Mouse (Mus musculus) kidney, postnatal 4 days (tissue): ENCODE data around the gene Pcyox1.
"Not testable (repeated sequence)": the region's sequence is repeated elsewhere in the genome, so short reads cannot be mapped to it uniquely, and the experiment has no call there.

ENCODE experiments used
- DNase-seq, 2 experiments: peaks; one replicate each; pipeline ENCODE4 v3.0.0; 2021; ENCODE audit warnings: mixed read lengths in 2 of 2

Gene Pcyox1

DNA sequence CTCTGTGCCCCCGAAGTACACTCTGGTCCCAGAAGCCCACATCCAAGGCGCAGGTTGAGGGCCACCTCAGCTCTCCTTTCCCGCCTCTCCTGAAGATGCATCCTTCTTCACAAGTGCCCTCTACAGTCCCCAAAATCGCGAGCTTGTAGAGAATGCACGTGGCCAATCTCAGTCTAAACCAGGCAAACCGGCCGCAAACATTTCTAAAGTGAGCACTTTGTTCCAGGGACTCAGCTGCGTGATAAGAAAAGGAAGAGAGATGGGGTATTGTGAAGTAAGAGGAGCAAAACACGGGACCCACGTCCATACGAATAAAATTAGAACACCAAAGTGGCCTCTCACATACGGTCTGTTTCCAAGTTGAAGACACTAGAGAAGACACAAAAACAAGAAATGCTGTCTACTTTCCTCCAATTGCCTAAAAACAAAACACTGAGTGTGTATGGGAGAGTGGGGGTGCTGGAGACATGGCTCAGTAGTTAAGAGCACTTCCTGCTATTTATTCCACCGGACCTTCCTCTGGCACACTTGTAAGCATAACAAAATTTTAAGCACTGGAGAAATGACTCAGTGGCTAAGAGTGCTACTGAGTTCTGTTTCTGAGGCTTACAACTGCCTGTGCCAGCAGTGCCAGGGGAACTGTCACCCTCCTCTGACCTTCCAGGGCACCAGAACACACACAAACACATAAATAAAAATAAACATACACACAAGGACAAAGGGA is 465 bp upstream of the Pcyox1 start:
- no peak for DNase-seq

DNA sequence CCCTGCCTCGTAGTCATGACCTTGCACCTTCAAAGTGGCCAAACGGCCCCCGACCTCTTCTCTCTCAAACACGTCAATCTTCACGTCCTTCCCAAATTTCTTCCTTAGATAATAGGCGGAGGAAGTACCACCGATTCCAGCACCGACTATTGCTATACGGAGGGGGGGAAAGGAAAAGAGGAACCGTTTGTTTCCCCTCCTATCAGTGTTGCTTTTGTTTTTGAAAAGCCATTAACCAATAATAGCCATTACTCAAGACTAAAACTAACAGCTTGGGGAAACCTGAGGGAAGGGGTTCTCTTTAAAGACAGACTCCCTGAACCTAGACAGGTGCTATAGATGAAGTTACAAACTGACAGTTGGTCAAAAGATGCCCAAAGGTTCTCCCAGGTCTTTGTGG is 985 bp downstream of the Pcyox1 start:
- no peak for DNase-seq

DNA sequence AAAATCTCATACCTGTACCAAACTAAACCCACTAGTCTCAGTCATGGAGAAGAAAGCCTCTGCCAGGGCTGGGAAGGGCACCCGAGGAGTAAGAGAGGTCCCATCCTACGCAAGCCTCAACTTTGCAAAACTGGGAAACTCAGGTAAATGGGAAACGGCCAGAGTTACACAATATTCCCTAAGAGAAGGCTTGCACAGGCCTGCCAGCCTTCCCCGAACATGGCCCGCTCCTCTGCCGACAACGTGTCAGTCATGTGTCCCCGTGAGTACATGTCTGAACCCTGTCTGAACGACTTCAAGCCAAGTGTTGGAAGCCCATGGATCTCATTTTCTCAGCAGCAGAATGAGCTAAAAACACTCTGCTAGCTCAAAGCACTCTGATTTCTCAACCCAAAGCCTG is 1.9 kb downstream of the Pcyox1 start:
- no peak for DNase-seq

DNA sequence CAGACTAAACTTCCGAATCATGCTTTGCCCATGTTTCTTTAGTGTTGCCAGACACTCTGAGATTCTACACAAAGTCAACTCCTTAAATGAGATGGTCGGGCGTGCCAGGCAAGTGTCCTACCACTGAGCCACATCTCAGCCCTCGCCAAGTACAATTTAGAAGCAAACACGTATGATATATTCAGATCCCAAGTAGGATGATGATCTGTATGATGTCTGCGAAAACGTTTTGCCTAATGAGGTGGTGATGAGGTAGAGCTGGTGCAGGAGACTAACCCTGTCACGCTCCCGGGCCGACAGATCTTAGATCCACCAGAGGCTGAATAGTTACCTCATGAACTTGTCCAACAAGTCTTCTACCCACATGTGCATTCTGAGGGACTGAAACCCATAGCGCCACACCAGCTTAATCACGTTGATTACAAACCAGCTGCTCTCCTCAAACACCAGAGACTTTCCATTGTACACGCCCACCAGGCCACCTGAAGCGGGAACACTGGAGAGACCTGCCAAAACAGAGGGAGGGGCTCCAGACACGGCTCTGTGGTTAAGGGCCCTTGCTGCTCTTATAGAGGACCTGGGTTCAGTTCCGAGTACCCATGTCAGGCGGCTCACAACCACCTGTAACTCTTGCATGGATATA is 2.8 kb downstream of the Pcyox1 start:
- no peak for DNase-seq

DNA sequence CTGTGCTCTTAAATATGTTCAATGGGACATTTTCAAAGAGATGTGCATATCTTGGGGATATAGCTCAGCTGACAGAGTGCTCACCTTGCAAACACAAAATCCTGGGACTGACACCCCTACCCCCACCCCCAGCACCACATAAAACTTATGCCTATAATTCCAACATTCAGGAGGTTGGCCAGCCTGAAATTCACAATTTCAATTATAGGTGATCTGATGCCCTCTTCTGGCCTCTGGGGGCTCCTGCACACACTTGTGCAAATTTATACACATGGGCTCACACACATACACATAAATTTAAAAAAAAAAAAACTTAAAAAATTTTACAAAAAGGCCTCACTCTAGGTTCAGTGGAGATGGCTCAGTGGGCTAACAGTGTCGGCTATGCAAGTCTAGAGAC is 3.8 kb downstream of the Pcyox1 start:
- peak in 1 of 2 experiments; percentile 24 for DNase-seq

DNA sequence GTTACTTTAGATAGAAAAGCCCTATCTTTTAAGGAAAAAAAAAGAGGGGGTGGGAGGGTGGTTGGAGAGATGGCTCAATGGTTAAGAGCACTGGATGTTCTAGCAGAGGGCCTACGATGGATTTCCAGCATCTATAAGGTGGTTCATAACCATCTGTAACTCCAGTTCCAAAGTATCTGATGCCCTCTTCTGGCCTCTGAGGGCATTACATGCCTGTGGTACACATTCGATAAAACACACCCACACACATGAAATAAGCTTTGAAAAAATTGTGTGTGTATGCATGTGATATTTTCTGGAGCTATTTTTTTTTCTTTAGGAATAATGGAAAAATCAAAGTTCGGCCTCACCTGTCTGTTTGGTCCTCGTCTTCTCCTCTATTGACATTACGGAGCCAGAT is 5.6 kb downstream of the Pcyox1 start:
- no peak for DNase-seq

DNA sequence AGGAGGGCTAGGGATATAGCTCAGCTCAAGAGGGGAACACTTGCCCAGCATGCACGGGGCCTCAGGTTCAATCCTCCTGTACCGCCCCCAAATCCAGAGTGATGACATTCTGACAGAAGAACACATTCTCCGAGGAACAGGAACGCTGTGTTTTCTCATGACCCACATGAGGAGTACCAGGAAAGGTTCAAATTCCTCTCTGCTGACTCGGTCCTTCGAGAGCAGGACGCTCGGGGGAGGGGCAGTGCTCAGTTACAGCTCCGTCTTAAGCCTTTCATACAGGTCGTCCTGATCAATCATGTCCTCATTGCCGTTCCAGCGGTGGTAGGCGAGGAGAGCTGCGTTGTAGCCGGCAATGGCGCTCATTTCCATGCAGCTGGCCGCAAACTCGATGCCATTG is 8.5 kb downstream of the Pcyox1 start:
- DNase-seq, result peak in 1 of 2 experiments; percentile 52

DNA sequence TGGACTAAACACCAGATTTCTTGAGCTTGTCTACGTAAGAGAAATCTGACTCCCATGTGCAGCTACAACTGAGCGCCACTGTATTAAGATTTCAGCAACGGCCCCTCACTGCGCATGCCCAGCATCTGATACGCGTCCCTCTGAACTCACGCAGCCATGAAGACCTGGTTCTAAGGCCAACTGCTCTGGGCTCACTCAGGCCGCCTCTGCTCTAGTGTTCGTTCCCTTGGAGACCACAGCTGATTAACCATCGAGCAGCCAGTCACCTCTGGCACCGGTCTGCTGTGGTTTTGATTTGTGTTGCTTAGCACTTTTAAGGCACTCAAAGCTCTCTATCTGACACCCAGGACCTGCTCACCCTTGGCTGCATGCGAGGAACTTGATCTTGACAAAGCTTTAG is 9.6 kb downstream of the Pcyox1 start:
- peak; percentile 74 to 83 for DNase-seq

DNA sequence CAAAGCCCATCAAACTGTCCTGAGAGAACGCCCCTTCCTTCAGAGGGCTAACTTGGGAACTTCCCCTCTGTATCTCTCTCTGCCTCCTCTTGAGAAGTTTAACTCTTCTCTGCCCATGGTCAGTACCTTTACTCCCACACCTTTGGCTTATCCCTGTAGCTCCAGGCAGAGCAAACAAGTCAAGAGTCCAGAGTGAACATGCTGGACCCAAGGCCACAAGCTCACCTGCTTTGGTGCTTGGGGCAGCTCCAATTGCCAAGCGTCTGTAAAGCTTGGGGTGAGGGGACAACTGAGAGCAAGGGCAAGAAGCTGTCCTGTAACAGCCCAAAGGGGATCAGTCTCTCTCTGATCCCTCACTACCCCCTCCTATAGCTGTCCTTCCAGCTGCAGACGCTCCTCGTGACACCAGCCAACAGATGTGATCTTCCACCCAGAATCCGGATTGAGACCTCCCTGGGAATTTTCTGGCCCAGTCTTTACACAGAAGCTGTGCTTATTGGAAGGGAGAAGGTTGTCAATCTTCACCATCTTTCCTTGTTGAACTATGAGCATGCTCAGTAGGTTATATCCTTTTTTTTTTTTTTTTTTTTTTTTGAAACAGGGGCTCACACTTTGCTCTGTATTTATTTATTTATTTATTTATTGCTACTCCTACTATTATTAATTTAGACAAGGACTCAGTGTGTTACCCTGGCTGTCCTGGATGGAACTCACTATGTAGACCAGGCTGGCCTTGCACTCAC is 11.4 kb downstream of the Pcyox1 start:
- no peak for DNase-seq

DNA sequence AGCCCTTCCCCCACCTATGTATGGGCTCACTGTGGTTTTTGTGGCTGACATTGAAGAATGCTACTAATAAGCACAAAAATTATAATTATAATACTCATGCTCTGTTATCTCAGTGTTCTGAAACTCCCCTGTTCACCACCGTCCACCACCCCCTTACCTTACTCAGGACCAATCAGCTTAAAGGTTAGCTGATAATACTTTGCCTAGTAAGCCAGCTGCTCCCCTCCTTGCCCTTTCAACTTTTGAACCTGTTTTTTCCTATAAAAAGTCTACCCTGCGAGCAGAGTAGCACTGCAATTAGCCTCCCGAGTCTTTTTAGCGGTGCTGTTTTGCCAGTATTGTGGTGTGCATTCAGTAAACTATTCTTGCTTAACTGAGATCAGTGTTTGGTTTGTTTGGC is 12.3 kb downstream of the Pcyox1 start:
- DNase-seq, result no peak

DNA sequence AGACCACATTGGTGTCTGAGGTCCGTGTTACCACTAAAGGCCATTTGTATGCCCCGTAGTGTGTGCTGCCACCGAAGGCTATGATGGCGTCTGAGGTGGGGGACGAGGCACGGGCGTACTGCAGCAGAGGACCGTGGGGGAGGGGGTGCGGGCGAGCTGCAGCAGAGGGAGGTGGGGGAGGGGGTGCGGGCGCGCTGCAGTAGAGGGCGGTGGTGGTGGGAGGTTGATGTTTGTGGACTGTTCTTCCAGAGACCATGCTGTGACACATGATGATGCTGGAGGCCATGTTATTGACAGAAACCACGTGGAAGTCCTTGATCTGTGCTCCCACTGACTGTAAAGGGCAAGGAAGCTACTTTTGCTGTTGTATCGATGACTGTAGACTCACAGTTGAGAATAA is 13.6 kb downstream of the Pcyox1 start:
- DNase-seq, result no peak

DNA sequence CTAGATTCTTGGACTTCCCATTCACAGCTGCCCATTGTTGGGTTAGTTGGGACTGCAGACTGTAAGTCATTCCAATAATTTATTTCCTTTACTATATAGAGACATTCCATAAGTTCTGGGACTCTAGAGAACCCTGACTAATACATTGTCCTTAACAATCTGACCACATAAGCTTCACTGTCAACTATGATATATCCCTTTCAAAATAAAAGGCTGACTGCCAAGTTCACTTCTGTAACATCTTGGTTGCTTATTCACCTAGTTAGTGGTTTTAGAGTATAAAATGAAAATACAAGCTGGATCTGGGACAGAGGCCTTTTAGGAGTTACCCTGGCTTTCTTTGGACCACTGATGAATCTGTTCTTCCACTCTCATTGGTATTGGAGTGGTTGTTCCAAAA is 14.4 kb downstream of the Pcyox1 start:
- no peak for DNase-seq

DNA sequence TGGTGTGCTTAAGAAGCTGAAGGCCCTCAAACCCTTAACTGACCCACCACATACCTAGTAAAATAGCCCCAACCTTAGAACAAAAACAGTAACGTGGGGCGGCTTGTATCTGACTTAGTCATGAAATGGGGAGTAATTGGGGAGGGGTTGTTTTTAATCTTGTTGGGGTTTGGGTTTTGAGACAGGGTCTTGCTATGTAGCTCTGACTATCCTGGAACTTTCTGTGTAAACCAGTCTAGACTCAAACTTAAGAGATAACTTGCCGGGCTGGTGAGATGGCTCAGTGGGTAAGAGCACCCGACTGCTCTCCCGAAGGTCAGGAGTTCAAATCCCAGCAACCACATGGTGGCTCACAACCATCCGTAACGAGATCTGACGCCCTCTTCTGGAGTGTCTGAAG is 16.8 kb downstream of the Pcyox1 start:
- DNase-seq, result not testable (repeated sequence)

DNA sequence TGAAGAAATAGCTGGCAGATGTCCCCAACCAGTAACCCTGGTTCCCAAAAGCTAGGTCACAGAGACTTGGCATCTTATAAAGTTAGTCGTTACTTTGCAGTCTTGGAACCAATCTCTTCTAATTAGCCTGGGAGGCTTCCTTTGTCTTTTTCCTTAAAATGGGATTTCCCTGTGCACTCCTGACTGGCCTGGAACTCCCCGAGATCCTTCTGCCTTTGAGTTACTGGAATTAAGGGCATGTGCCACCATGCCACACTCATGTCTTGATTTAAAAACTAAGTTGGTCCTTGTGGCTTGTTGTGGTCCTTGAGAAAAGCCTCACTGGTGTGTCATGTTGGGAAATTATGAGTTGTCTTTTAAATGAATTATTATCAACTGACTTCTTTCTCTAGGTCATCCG is 18.6 kb downstream of the Pcyox1 start:
- DNase-seq, result no peak

DNA sequence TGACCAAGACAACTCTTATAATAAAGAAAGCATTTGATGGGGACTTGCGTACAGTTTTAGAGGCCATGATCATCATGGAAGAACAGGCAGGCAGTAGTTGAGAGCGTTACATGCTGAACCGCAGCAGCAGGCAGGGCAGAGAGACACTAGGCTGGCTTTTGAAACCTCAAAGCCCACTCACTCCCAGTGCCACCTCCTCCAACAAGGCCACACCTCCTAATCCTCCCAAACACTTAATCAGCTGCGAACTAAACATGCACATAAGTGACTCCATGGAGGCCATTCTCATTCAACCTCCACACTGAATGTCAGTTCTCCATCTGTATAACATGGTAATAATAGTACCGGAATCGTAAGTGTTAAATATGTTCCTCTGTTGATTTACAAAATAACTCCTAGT is 23.4 kb downstream of the Pcyox1 start:
- DNase-seq, result no peak

DNA sequence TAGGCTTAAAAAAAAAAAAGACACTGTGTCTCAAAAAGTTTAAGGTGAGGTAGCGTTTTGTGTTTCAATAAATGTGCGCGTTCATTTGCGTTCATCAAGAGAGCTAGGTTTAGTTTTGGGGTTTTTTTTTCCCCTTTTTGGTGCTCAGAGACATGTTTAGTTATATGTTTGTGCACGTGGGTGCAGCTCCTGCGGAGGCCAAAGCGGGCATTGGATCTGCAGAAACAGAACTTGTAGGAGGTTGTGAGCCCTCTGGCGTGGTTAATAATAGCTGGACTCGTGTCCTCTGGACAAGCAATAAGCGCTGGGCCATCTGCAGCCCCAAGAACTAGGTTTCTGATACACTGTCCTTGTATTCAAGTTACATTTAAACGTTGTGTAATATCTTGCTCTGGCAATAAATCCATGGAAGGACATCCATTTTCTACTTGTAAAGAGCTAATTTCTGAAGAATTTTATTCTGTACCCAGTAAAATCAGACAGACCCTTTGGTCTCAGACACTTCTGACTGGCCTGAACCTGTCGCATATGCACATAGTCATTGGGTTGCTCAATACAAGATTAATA is 24.9 kb downstream of the Pcyox1 start:
- peak in 1 of 2 experiments; percentile 15 for DNase-seq

DNA sequence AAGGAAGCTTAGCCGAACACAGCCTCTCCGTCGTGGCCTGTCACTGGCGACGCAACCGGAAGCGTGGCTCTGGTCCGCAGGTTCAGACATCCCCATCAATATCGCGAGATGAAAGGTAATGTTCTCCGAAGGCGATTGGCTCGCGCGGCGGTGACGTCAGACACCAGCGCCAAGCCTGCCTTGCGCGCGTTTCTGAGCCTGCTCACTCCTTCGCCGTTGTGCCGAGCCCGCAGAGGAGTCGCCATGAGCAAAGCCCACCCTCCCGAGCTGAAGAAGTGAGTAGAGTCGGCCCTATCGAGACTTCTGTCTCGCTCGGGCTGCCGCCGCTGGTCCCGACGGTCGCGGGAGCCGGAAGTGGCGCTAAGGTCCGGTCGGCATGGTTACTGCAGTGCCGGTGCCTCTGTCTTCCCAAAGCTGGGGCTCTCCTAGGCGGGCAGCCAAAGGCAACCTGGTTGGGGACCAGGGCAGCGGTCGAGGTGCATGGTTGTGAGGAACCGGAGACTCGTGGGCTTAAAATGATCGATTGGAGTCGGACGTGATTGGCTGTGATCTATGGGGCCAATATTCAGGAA is 25.5 kb downstream of the Pcyox1 start:
- DNase-seq, result peak; percentile 97 to 98

DNA sequence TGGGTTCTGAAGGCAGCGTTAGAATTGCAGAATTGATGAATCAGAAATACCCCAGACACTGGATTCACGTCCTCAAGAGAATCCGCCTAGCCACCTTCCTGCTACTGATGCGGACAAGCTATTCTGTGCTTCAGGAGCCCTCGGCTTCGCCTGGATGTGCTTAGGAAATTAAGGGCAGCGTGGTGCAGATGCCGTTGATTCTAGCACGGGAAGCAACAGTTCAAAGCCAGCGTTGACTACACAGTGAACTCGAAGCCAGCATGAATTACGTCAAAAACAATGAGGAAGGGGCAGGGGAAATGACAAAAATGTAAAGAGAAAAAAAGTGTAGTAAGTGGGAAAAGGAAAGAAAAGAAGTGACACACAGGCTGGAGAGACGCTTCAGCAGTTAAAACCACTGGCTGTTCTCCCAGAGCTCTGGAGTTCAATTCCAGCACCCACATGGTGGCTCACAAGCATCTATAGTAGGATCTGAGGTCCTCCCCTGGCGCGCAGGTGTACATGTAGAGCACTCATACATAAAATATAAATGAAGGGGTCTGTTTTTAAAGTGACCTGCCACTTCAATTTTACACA is 26.1 kb downstream of the Pcyox1 start, which contains the start of gene Snrpg:
TSS of gene Snrpg (plus strand) at position 541 of the 576 bp plus-strand sequence.
- no peak for DNase-seq

DNA sequence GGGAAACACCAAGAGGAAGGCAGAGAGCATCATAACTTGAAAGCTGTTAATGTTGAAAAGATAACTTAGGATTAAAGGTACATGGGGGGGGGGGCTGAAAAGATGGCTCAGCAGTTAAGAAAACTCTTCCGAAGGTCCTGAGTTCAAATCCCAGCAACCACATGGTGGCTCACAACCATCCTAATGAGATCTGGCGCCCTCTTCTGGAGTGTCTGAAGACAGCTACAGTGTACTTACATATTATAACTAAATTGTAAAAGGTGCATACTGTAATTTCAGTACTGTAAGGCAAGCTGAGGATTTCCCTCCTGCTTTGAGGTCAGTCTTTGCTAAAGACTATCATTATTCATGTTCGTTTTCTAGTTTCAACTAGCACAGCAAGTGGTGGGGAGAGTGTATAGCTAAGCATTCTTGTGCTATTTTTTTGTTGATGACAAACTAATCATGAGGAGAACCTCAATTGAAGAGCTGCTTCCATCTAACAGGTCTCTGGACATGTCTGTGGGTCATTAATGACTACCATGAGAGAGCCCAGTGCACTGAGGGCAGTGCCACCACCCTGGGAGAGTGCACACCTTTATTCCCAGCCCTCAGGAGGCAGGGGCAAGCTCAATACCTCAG is 26.8 kb downstream of the Pcyox1 start:
- DNase-seq, result no peak

DNA sequence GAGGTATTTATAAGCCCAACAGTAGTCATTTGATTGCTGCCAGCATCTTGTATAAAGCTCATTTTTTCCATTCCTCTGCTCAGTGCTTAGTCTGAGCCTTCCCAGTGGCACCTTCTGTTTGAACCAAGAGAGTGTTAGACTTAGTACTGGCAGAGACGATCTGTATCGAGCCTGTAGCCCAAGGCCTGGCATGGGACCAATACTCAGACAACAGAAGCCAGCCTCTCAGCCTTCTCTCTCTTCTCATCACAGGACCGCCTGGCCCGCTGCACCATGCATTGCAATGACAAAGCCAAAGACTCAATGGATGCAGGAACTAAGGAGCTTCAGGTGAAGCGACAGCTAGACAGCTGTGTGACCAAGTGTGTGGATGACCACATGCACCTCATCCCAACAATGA is 28.5 kb downstream of the Pcyox1 start:
- DNase-seq, result no peak

DNA sequence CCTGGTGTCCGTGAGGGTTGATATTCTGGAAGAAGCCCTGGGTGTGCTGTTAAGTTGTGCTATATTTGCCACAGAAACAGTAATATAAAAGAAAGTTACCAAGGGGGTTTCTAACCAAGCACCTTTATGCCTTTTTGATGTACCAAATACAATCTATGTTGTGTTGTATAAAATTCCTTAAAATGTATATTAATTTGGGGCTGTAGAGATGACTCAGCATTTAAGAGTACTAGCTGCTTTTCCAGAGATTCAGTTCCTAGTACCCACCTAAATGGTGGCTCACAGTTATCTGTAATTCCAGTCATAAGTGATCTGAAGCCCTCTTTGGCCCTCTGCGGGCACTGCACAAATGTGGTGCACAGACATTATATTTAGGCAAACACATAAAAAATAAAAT is 30.1 kb downstream of the Pcyox1 start:
- DNase-seq, result no peak

DNA sequence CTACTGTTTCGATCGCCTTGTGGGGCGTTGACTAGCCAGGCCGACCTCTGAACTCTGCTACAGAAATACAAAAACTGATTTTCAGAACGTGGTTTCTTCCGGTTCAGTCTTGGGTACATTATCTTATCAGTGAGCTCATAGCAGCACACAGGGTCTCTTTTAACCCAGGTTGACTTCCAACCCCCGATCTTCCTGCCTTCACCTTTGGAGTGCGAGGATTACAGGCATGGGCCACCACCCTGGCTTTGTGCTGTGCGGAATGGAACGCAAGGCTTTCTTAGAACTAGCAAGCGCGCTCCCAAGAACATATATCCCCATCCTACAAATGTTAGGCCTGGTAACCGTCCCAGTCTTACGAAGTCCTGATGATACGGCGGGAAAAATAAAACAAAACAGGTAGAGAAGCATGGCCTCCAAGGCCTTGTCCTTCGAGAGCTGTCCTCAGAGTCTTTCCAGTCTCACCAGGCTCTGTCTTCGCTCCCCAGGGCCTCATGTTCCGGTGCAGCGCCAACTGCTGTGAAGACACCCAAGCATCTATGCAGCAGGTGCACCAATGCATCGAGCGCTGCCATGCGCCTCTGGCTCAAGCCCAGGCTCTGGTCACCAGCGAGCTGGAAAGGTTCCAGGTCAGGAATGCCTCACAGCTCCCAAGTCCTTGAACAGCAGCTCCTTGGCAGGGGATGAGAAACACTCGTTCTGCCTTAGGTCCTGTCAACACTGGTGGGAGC is 30.7 kb downstream of the Pcyox1 start:
- DNase-seq, result peak; percentile 52 to 65
